Mouse (Mus musculus) G1E (cell line): ENCODE measurements at regions not wholly inside any gene's neighbourhood (a gene's known extent, or its start where the extent isn't known, plus 50 kb on each side); places are given as distances from the start of the nearest gene placed in this dataset.

Experiments used
- CTCF ChIP-seq: IDR thresholded peaks from 2 replicates; pipeline ENCODE4 v1.5.1; 2012; ENCODE audit warnings: low read depth, low read length, inconsistent platforms, mixed read lengths
- GATA1 ChIP-seq: IDR thresholded peaks from 2 replicates; pipeline ENCODE4 v1.6.1; 2012; ENCODE audit warnings: borderline replicate concordance, low read length, inconsistent platforms, mixed read lengths
- GATA2 ChIP-seq: IDR thresholded peaks from 2 replicates; pipeline ENCODE4 v1.6.1; 2012; ENCODE audit warnings: low read depth, low read length, inconsistent platforms, borderline replicate concordance
- POLR2AphosphoS5 ChIP-seq: IDR thresholded peaks from 2 replicates; pipeline ENCODE4 v1.6.1; 2012; ENCODE audit warnings: low read depth, low read length, inconsistent platforms; ENCODE audit not compliant: insufficient replicate concordance
- TAL1 ChIP-seq: conservative IDR thresholded peaks from 2 replicates; pipeline ENCODE4 v1.6.1; 2012; ENCODE audit warnings: low read depth, low read length, inconsistent platforms, mixed read lengths

GRCm38 (mm10) chr8:41878029-41878748, 461.3 kb upstream of the Frg1 start:
- no peak for TF ChIP-seq CTCF
- no peak for TF ChIP-seq TAL1
- TF ChIP-seq GATA1 = no peak
- no peak for TF ChIP-seq GATA2
- TF ChIP-seq POLR2AphosphoS5 = no peak
